Mouse (Mus musculus) CD4-positive, CD25-positive, alpha-beta regulatory T cell, adult 2 months (primary cell): ENCODE data around the gene Blnk.

Source experiments
- DNase-seq: peaks from one replicate; pipeline ENCODE4 v3.0.0-alpha.2; 2012; ENCODE audit warnings: low read depth, low spot score

Gene Blnk

GRCm38 (mm10) chr19:40994057-40994585, at the start of gene Blnk:
Blnk (minus strand) TSS chr19:40994535.
- DNase-seq, result peak; percentile 9

- peak; percentile 63 for DNase-seq
These were observed 44.8 kb upstream of the Blnk start for GRCm38 (mm10) chr19:41039110-41039509.

GRCm38 (mm10) chr19:41035809-41036551, 41.6 kb upstream of the Blnk start:
- DNase-seq, result no peak

GRCm38 (mm10) chr19:41031869-41032268, 37.5 kb upstream of the Blnk start:
- DNase-seq, result no peak

GRCm38 (mm10) chr19:41031009-41031408, 36.7 kb upstream of the Blnk start:
- DNase-seq, result peak; percentile 92

GRCm38 (mm10) chr19:41030161-41030560, 35.8 kb upstream of the Blnk start:
- no peak for DNase-seq

- DNase-seq, result no peak
These were observed 34.9 kb upstream of the Blnk start, which contains the start of gene Dntt for GRCm38 (mm10) chr19:41029219-41029618. Dntt (plus strand) TSS chr19:41029275.

- DNase-seq, result peak; percentile 50
These were observed 33.3 kb upstream of the Blnk start for GRCm38 (mm10) chr19:41027601-41028000.

GRCm38 (mm10) chr19:41027024-41027423, 32.7 kb upstream of the Blnk start:
- DNase-seq, result no peak

GRCm38 (mm10) chr19:41026551-41026950, 32.2 kb upstream of the Blnk start:
- no peak for DNase-seq

- peak; percentile 30 for DNase-seq
These were observed 27.9 kb upstream of the Blnk start for GRCm38 (mm10) chr19:41022244-41022643.

GRCm38 (mm10) chr19:41020537-41020936, 26.2 kb upstream of the Blnk start:
- DNase-seq, result no peak

GRCm38 (mm10) chr19:41019164-41019675, 24.9 kb upstream of the Blnk start:
- DNase-seq, result no peak

GRCm38 (mm10) chr19:41015951-41016716, 21.8 kb upstream of the Blnk start:
- peak; percentile 85 for DNase-seq

GRCm38 (mm10) chr19:41014003-41014402, 19.7 kb upstream of the Blnk start:
- no peak for DNase-seq

GRCm38 (mm10) chr19:41013591-41013990, 19.3 kb upstream of the Blnk start:
- no peak for DNase-seq

GRCm38 (mm10) chr19:41011676-41012075, 17.3 kb upstream of the Blnk start:
- DNase-seq, result no peak

GRCm38 (mm10) chr19:41008674-41009395, 14.5 kb upstream of the Blnk start:
- no peak for DNase-seq

GRCm38 (mm10) chr19:41007733-41008132, 13.4 kb upstream of the Blnk start:
- no peak for DNase-seq

- no peak for DNase-seq
These were observed 13.0 kb upstream of the Blnk start for GRCm38 (mm10) chr19:41007326-41007725.

GRCm38 (mm10) chr19:41006621-41007020, 12.3 kb upstream of the Blnk start:
- no peak for DNase-seq
